Mouse (Mus musculus): ENCODE measurements around the gene Scamp2.
A peak's percentile ranks its signal among the peaks of the same experiment; 100 is the strongest.

The Scamp2 gene

DNA sequence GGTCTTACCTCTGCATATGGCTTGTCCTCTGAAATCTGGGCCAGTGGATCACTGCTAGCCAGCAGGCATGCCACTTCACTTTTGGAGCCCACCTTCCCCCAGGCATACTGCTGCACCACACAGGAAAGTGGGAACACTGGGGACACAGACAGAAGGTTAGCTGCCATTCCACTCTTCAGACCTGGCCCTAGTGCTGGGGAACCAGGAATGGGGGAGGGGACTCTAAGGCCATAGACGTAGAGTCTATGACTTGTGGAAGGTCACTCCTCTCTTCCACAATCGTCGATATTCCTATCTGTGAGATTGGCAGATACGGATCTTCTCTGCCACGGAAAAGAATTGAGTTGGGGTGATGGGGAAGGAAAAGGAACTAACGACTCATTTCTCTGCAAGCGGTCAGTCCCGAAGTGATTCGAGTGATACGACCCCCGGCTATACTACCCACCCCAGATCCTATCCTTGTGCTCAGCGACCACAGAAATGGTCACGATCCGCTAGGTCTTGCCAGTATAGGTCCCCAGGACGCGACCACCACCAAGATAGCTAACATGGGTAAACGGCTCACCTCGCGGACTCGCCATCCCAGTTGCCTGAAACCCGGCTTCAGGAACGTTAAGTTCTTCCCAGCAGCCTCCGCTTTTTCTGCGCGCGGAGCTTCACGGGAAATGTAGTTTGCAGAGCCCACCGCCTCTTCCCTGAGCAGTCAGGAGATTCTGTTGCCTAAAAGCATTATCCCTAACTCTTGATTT lies 8.4 kb upstream of the Scamp2 start, which contains the start of gene Mpi:
Gene Mpi, minus strand, starts transcription at position 625 of the 749 bp plus-strand sequence.
- DNase-seq, result peak; percentile 54 to 71

DNA sequence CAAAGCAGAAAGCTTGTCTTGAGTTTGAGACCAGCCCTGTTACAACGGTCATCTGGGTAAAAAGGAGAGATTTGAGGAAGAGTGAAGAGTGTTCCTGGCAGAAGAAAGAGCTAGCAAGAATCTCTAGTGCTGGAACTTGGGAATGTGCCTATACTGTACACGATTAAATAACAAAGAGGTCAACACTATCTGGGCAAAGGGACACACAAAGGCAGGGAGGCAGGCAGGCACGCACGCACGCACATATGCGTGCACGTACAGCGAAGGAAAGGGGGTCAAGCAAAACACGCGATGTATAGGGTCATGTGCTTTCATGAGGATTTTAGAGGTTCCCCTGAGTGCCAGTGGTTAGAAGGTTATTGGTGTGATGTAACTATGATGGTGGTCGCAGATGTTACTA lies 7.6 kb upstream of the Scamp2 start:
- no peak for DNase-seq

DNA sequence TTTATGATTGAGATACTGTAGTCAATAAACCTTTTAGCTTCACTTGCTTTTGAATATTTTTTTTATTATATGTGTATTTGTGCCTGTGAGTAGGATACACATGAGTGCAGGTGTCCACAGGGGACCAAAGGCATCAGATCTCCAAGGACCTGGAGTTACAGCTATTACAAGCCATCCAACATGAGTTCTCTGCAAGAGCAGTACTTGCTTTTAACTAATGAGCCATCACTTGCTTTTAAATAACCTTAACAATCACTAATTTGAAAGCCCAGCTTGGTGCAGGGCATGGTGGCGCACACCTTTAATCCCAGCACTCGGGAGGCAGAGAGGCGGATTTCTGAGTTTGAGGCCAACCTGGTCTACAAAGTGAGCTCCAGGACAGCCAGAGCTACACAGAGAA lies 6.0 kb upstream of the Scamp2 start:
- DNase-seq, result no peak

DNA sequence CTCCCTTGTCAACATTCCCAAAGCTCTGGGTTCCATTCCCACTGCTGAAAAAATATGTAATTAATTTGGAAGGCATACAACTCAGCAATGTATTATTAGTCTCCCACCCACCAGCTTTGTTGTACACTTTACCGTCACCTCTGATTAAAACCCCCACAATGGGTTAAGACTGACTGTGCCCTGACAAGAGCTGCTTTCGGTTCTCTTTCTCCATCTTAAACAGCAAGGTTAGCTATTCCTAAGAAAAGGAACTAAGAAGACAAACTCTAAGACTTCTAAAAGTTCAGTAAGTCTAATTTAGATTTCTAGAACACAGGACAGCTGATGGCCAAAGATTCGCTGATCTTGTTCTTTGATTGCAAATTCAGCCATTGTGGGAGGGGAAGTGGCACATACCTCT lies 3.5 kb upstream of the Scamp2 start:
- no peak for DNase-seq

DNA sequence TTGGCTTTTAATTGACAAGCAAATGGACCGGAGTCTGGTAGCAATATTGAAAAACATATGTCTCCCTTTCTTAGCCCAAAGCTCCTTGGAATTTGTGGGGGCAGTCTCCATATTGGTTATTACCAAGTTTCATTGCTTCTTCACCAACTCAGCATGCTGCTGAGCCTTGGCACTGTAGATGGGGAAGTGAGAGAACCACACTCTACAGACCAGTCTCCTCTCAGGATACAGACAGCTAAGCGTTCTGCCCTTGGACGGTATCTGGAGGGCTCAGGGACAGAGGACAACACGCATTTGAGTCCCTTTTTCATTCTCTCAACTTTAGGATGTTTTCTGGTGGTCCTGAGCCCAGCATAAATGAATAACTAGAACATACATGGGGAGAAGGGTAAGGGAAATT lies 2.1 kb upstream of the Scamp2 start:
- no peak for DNase-seq

DNA sequence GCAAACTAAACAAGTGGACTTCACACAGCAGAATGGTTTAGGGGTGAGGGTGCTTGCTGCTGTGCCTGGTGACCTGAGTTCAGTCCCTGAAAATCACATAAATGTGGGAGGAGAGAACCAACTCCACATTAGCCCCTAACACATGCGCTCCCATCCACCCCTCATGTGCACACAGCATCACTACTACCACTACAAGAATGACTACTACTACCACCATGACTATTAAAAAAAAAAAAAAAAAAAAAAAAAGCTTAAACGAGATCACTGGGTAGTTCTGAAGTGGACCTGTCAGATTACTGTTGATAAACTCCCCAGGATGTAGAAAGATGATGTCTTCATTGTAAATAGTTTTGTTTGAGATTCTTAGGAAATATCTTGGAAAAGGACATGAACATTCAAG lies 1.2 kb upstream of the Scamp2 start:
- no peak for DNase-seq

DNA sequence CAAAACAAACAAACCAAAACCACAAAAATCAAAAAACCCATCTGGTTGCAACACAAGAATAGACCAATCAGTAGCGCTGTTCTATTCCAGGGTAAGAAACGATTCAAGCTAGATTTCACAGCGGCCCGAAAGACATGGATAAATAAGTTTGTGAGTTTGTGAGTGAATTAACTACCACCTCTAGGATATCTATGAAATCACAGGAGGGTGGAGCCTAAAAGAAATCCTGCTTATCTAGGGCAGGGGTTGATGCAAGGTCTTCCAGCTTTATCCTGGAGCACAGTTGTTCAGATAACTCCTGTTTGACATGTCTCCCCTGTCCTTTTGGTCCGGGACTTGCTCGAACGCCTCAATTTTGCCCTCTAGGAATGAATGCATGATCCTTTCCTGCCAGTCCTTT lies 480 bp upstream of the Scamp2 start:
- no peak for DNase-seq

DNA sequence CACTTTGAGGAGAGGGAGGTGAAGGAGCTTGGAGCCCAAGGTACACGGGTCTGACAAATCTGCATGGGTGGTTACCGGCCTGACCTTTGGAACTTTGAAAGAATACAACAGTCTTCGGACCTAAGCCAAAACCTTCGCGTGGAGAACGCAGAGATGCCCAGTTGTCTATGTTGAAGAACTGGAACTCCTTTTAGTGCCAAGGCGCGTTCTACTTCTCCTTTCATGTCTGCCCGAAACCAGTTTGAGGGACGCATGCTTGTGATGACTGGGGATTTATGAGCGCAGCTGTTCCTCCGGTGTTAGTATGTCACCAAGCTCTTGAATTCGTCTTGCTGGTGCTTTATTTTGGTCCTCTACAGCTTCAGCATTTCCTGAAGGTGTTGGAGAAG lies 962 bp downstream of the Scamp2 start:
- DNase-seq, result peak; percentile 74 to 81

DNA sequence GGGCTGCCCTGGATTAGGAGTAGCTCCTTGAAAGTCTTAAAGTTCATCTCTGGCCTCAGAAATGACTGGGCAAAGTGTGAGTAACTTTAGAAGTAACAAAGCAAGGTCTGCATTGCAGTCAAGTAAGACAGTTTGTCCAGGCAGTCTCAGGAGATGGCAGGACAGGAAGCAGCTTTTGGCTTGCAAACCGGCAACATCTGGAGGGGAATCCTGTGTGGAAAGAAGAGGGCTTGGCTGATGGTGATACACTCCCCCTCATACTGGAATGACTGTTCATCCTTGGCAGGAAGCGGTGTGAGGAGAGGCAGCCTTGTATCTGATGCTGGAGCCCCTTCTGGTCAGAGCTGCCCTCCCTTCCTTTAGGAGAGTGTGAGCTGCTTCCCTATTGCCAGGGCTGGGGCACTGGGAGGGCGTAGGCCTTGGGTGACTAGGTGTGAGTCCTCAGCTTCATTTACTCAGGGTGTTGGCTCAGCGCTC lies 2.2 kb downstream of the Scamp2 start:
- DNase-seq, result peak; percentile 53 to 68

DNA sequence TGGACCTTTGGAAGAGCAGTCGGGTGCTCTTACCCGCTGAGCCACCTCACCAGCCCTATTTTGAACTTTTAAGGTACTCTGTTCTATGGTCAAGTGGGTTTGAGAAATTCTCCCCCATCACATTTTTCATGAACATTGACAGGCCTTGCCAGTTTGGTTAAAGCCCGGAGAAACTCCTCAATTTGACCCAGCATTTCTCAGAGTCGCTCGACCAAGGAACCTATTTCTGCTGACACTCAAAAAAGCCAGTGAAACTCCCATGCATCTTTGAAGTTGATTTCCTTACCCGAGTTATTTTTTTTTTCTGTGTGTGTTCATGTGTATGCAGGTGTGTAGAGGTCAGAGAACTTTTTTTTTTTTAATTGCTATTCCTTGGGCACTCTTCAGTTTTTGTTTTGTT lies 3.9 kb downstream of the Scamp2 start:
- peak; percentile 61 to 87 for DNase-seq

DNA sequence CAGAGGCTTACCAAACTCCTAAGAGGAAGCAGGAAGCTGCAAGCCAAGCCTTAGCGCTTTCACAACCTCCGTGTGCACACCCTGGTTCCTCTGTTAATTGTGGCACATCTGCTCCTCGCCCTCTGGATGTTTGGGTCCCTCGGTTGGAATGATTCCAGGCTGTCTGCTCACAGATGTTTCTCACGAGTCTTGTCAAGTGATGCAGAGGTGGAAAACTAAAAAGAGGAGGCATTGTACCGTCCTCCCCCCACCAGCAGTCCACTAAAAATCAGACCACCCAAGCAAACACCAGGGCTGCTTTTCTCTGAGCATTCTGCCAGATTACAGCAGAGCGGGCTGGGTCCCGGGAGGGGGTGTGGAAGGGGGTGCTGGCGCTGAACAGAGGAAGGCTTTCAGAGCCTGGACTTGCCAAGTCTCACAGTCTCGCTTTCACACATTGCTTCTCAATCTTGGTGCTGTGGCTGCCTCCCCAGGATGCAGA lies 5.0 kb downstream of the Scamp2 start:
- DNase-seq, result no peak

DNA sequence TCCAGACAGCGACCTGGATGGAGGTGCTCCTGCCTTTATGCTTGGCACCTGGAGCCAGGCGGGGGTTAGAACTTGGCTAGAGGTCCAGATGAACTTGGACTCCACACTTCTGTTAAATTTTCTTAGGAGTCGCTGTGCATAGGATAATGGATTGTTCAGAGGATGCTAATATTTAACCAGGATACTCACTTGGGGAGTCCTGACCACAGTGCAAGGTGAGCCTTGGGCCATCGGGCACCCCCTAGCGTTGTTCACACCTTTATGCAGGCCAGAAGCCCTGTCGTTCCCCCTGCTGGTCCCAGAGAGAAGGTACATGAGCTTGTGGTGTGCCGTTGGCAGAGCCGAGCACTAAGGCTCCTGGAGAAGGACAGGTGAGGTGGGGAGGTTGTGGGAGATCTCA lies 6.1 kb downstream of the Scamp2 start:
- peak; percentile 80 to 90 for DNase-seq

DNA sequence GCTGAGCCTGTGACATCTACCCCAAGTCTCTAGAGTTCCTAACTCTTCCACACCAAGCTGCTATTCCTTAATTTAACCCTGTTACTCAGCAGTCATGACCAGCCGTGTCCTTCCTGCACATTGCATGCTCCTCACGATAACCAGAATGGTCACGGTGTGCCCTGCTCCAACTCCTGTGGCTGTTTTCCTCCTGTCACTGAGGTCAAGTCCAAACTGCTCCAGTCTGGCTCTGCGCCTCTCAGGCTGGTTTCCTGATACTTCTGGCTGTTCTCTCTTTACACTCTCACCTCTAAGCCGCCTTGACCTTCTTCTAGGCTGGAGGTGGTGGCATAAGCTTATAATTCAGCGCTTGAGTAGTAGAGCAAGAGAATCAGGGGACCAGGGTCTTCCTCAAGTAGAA lies 7.8 kb downstream of the Scamp2 start:
- peak; percentile 54 to 68 for DNase-seq

DNA sequence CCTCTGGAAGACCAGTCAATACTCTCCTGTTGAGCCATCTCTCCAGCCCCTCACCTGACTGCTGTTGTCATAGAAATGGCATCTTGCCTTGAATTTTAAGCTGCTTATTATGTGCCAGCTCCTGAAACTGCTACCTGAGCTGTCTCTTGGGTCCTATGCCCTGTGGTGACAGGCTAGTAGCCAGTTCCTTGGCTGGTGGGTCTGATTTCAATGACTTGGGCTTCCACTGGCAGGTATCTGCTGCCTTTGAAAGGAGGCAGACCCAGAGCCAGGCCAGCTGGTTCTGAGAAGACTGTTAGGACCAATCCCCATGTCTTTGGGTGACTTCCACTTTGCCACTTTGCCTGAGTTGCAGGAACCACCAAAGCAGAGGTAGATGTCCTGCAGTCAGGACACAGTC lies 13.7 kb downstream of the Scamp2 start:
- DNase-seq, result no peak

DNA sequence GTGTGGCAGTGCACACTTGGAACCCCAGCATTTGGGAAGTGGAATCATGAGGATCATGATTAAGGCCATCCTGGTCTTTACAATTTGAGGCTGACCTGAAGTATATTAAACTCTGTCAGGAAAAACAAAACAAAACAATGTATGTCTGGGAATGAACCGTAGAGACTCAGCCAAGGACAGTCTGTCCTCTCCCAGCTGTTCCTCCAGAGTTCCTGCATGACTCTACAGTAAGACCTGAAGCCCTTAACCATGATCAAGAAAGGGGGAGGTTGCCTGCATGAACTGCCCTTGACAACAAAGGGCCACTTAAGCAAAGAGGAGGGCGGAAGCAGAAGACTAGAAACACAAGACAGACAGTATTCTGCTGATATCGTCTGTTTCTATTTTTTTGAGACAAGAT lies 14.8 kb downstream of the Scamp2 start:
- DNase-seq, result no peak

DNA sequence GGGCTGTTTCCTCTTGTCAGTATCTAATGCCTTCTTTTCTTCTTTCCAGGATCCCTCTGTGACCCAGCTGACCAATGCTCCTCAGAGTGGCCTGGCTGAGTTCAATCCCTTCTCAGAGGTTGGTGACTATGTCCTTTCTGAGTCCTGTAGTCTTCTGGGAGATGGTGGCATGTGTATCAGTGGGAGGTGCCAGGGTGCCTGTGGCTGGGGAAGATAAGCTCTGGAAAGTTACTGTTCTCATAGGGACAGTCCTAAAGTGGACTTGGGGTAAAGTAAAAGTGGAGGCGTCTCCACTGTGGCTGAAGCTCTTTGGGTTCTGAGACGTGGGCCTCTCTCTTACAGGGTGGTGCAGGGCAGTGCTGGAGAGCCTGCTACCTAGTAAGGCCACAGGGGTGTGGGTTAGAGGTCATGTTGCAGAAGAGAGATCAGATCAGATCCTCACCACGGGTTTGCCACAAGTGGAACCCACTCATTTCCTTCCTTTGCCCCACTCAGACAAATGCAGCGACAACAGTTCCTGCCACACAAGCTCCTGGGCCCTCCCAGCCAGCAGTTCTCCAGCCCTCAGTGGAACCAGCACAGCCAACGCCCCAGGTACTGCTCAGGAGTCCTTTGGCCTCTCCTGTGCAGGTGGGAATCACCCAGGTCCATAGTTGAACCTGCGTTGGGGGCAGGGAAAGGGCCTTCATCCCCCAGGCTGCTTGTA lies 16.6 kb downstream of the Scamp2 start:
- no peak for DNase-seq

DNA sequence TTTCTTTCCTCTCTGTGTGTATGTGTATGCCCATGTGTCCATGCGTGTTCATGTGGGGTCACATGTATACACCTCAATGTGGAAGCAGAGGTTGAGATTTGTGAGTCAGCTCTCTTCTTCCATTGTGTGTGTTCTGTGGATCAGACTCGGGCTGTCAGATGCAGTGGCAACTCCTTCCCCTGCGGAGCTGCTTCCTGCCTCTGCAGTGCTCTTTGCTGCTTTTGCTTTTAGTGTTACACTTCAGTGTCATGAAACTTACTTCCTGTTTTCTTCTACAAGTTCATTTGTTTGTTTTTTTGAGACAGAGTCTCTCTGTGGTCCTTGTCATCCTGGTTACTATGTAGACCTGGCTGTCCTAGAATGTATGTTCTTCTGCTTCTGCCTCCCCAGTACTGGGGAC lies 24.2 kb downstream of the Scamp2 start:
- no peak for DNase-seq

DNA sequence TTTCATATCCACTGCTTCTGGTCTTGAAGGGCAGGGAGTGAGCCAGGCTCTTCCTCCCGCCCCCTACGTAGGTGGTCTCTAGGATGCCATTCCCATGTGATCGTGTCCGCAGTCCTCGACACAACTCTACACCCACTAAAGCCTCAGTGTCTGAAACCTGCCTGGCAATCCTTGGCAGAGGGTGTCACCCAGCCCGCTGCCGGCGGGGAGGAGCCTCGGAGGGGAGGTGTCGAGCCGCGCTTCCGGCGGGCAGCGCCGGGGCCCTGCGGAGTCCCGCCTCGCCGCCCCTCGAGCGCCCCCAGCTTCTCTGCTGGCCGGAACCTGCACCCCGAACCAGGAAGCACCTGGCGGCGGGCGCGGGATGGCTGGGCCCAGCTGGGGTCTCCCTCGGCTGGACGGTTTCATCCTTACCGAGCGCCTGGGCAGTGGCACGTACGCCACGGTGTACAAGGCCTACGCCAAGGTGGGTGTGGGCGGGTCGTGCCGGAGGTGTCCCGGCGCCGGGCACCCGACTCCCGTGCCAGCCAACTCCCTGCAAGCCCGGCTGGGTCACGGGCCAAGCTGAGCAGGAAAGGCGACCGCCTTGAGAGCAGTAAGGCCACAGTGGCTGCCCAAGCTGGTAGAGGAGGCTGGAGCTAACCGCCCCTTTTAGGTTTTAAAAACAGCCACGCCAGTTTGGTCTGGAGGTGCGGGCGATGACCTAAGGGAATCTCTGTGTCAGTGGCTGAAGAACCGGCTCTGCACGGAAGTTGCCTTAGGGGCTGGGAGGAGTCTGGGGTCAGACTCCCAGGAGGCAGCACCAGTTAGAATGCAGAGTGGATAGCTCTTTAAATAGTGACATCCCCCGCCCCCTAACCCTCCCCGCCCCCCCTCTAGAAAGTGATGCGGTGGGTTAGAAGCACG lies 28.7 kb downstream of the Scamp2 start, which contains the start of gene Ulk3:
Gene Ulk3, plus strand, starts transcription at position 229 of the 903 bp plus-strand sequence.
- peak; percentile 80 to 83 for DNase-seq

DNA sequence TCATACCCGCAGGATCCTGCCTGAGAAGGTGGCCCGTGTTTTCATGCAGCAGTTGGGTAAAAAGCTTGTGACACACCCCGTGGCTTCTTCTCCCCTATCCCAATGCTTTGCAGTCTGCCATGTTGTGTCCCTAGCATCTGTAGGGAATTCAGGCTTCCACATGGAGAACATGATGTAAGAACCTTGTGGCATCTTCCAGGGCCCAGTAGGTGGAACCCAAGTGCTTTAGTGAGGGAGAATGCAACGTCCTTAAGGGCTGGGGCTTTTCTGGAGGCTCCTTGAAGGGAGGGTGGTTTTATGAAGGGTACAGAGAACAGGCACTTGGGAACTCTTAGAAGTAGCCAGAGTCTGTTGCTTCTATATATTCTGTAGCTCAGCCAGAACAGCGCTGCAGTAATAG lies 30.0 kb downstream of the Scamp2 start:
- DNase-seq, result no peak

DNA sequence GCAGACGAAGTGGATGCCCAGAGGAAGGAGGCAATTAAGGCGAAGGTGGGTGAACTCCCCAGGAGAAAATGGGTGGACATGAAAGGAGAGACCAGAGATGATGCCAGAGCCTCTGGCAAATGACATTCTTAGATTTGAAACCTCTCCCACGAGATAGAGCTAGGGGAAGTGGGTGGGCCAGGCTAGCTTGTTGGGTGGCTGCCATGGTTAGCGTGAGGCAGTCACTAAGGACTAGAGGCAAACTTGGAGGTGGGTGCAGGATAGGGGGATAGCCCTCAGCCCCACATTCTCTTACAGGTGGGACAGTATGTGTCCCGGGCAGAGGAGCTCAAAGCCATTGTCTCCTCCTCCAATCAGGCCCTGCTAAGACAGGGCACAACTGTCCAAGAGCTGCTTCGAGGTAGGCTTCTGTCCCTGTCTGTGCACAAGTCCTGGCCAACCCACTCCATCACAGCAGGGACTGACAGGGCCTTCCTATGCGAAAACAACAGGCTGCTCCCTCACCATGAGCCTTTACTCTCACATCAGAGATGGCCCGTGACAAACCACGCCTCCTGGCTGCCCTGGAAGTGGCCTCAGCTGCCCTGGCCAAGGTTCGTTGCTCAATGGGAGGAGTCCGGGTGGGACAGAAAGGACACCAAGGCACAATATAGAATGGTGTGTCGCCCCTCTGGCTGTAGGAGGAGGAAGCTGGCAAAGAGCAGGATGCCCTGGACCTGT lies 32.9 kb downstream of the Scamp2 start:
- peak; percentile 78 to 82 for DNase-seq

DNA sequence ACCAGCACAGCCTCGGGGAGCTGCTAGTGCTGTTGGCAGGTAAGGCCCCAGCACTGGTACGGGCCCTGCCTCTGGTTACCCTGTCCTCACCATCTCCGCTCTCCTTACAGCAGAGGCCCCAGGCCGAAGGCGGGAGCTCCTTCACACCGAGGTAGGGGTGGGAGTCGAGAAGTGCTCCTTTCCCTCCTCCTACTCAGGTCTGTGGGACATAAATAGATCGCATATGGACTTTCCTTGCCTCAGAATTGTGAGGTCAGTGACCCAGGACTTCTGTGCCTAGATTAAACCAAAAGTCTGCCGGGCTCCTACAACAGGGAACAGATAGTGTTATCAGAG lies 33.4 kb downstream of the Scamp2 start:
- DNase-seq, result no peak

DNA sequence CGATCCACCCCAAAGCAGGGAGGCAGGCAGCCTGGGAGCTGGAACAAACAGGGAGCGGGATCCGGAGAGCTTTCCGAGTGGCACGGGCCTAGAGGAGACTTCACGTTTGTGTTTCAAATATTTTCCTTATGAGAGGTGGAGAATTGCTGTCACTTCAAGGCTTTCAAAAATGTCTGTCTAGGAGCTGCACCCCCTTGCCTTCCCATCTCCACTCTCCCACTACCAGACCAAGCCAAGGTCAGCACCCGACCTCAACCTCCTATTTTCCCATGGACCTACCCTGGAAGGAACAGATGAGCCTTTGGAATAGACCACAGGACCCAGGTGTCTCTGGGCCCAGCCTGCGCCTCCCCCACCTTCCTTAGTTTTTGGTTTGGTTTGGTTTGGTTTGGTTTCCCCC lies 36.5 kb downstream of the Scamp2 start:
- DNase-seq, result no peak

All from kidney, adult 8-10 months (tissue).